Mouse (Mus musculus): ENCODE results near the gene Ptprn2. TPM values are rescaled to one million over a fixed set of nuclear protein-coding genes. Genes with fewer than 3 reads are reported as not detected.

The Ptprn2 gene
- total RNA-seq, 4 experiments from 2014 or later = 314 to 341 (median 329) TPM

GRCm38 (mm10) chr12:116773344-116773743 is 287.8 kb downstream of the Ptprn2 start:
- no peak for DNase-seq (ENCODE audit: low spot score in 2 of 2)

- DNase-seq (ENCODE audit: low spot score in 2 of 2) = no peak
Measured at GRCm38 (mm10) chr12:116776447-116776846, 290.9 kb downstream of the Ptprn2 start.

- no peak for DNase-seq (ENCODE audit: low spot score in 2 of 2)
Measured at GRCm38 (mm10) chr12:116778095-116779090, 292.9 kb downstream of the Ptprn2 start.

GRCm38 (mm10) chr12:116780419-116780818 is 294.9 kb downstream of the Ptprn2 start:
- no peak for DNase-seq (ENCODE audit: low spot score in 2 of 2)

- peak in 1 of 2 experiments; percentile 0 for DNase-seq (ENCODE audit: low spot score in 2 of 2)
Measured at GRCm38 (mm10) chr12:116785731-116786130, 300.2 kb downstream of the Ptprn2 start.

- DNase-seq (ENCODE audit: low spot score in 2 of 2) = no peak
Measured at GRCm38 (mm10) chr12:116788346-116788745, 302.8 kb downstream of the Ptprn2 start.

- DNase-seq (ENCODE audit: low spot score in 2 of 2) = peak in 1 of 2 experiments; percentile 4
Measured at GRCm38 (mm10) chr12:116803331-116803730, 317.8 kb downstream of the Ptprn2 start.

- peak in 1 of 2 experiments; percentile 4 for DNase-seq (ENCODE audit: low spot score in 2 of 2)
Measured at GRCm38 (mm10) chr12:116804712-116805111, 319.2 kb downstream of the Ptprn2 start.

GRCm38 (mm10) chr12:116805129-116805809 is 319.7 kb downstream of the Ptprn2 start:
- peak in 1 of 2 experiments; percentile 4 for DNase-seq (ENCODE audit: low spot score in 2 of 2)

GRCm38 (mm10) chr12:116806089-116806488 is 320.6 kb downstream of the Ptprn2 start:
- DNase-seq (ENCODE audit: low spot score in 2 of 2) = peak in 1 of 2 experiments; percentile 51

- peak in 1 of 2 experiments; percentile 81 for DNase-seq (ENCODE audit: low spot score in 2 of 2)
Measured at GRCm38 (mm10) chr12:116813012-116813411, 327.5 kb downstream of the Ptprn2 start.

GRCm38 (mm10) chr12:116819836-116820235 is 334.3 kb downstream of the Ptprn2 start:
- no peak for DNase-seq (ENCODE audit: low spot score in 2 of 2)

GRCm38 (mm10) chr12:116823341-116823740 is 337.8 kb downstream of the Ptprn2 start:
- no peak for DNase-seq (ENCODE audit: low spot score in 2 of 2)

GRCm38 (mm10) chr12:116827748-116828147 is 342.2 kb downstream of the Ptprn2 start:
- no peak for DNase-seq (ENCODE audit: low spot score in 2 of 2)

GRCm38 (mm10) chr12:116838611-116839192 is 353.2 kb downstream of the Ptprn2 start:
- no peak for DNase-seq (ENCODE audit: low spot score in 2 of 2)

GRCm38 (mm10) chr12:116842723-116843272 is 357.3 kb downstream of the Ptprn2 start:
- no peak for DNase-seq (ENCODE audit: low spot score in 2 of 2)

- no peak for DNase-seq (ENCODE audit: low spot score in 2 of 2)
Measured at GRCm38 (mm10) chr12:116846220-116846619, 360.7 kb downstream of the Ptprn2 start.

- DNase-seq (ENCODE audit: low spot score in 2 of 2) = no peak
Measured at GRCm38 (mm10) chr12:116847021-116847420, 361.5 kb downstream of the Ptprn2 start.

- DNase-seq (ENCODE audit: low spot score in 2 of 2) = no peak
Measured at GRCm38 (mm10) chr12:116856307-116856706, 370.8 kb downstream of the Ptprn2 start.

GRCm38 (mm10) chr12:116861360-116862017 is 376.0 kb downstream of the Ptprn2 start:
- no peak for DNase-seq (ENCODE audit: low spot score in 2 of 2)
